Mouse (Mus musculus) R1 (cell line): ENCODE measurements around the gene Iqsec1.

ENCODE experiments used
- DNase-seq: peaks from one replicate; pipeline ENCODE4 v3.0.0-alpha.2; 2018; ENCODE audit warnings: low read depth, low spot score

The Iqsec1 gene

GRCm38 (mm10) chr6:90754927-90755612 lies 233.4 kb downstream of the Iqsec1 start:
- DNase-seq: no peak

- no peak for DNase-seq
These were observed 234.4 kb downstream of the Iqsec1 start for GRCm38 (mm10) chr6:90754093-90754492.

GRCm38 (mm10) chr6:90753656-90754055 lies 234.8 kb downstream of the Iqsec1 start:
- DNase-seq: no peak

- no peak for DNase-seq
These were observed 236.9 kb downstream of the Iqsec1 start for GRCm38 (mm10) chr6:90751624-90752023.

- no peak for DNase-seq
These were observed 238.4 kb downstream of the Iqsec1 start for GRCm38 (mm10) chr6:90750091-90750490.

- no peak for DNase-seq
These were observed 239.0 kb downstream of the Iqsec1 start for GRCm38 (mm10) chr6:90749414-90749937.

GRCm38 (mm10) chr6:90748976-90749375 lies 239.5 kb downstream of the Iqsec1 start:
- no peak for DNase-seq

- no peak for DNase-seq
These were observed 242.1 kb downstream of the Iqsec1 start for GRCm38 (mm10) chr6:90746331-90746864.

- DNase-seq: no peak
These were observed 242.9 kb downstream of the Iqsec1 start for GRCm38 (mm10) chr6:90745401-90746198.

GRCm38 (mm10) chr6:90742453-90742852 lies 246.0 kb downstream of the Iqsec1 start:
- no peak for DNase-seq

- DNase-seq: no peak
These were observed 246.8 kb downstream of the Iqsec1 start for GRCm38 (mm10) chr6:90741717-90742116.

GRCm38 (mm10) chr6:90741056-90741420 lies 247.4 kb downstream of the Iqsec1 start:
- DNase-seq: no peak

GRCm38 (mm10) chr6:90740348-90741055 lies 248.0 kb downstream of the Iqsec1 start:
- DNase-seq: no peak

- DNase-seq: peak; percentile 94
These were observed 251.1 kb downstream of the Iqsec1 start for GRCm38 (mm10) chr6:90737376-90737775.

- DNase-seq: peak; percentile 50
These were observed 251.7 kb downstream of the Iqsec1 start for GRCm38 (mm10) chr6:90736691-90737245.

- peak; percentile 80 for DNase-seq
These were observed 252.3 kb downstream of the Iqsec1 start for GRCm38 (mm10) chr6:90736074-90736672.

- no peak for DNase-seq
These were observed 253.0 kb downstream of the Iqsec1 start for GRCm38 (mm10) chr6:90735396-90736036.

- no peak for DNase-seq
These were observed 253.7 kb downstream of the Iqsec1 start for GRCm38 (mm10) chr6:90734806-90735205.

- no peak for DNase-seq
These were observed 257.2 kb downstream of the Iqsec1 start for GRCm38 (mm10) chr6:90731327-90731726.

- no peak for DNase-seq
These were observed 258.7 kb downstream of the Iqsec1 start for GRCm38 (mm10) chr6:90729829-90730228.

- DNase-seq: peak; percentile 59
These were observed 260.0 kb downstream of the Iqsec1 start for GRCm38 (mm10) chr6:90728491-90728931.
